Mouse (Mus musculus): ENCODE measurements at regions not wholly inside any gene's neighbourhood (a gene's known extent, or its start where the extent isn't known, plus 50 kb on each side); places are given as distances from the start of the nearest gene placed in this dataset.

DNA sequence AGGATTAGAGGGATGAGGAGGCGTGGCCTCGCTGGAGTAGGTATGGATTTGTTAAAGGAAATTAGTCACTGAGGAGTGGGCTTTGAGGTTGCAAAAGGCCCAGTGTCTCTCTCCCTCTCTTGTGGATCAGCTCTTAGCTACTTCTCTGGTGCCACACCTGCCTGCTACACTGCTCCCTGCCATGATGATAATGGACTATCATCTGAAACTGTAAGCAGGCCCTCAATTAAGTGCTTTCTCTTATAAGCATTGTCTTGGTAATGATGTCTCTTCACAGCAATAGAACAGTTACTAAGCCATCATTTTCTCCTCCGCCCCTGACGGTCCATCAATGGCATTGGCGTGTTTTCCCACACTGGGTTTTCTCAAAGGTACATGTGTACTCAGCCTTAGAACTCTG lies 66.6 kb upstream of the Sestd1 start:
- TF ChIP-seq CTCF (IDR thresholded peaks at IDR 0.05; ENCODE audit: control insufficient read depth, insufficient read depth, insufficient read length) (no peak), MAX (IDR thresholded peaks at IDR 0.05) (no peak)

Data from C2C12 (cell line).